Mouse (Mus musculus) hindbrain, embryonic 11.5 days (tissue): ENCODE data around the gene Dync2h1. TPM values are rescaled to one million over a fixed set of nuclear protein-coding genes. Genes with fewer than 3 reads are reported as not detected.

Experiments used
- ATAC-seq: fragments of 200-750 bp; cut with Nextera tagmentation; 2 replicates; pipeline ENCODE4 v1.8.0; 2017; ENCODE audit warnings: mild to moderate bottlenecking, moderate TSS enrichment, moderate library complexity; ENCODE audit not compliant: low FRiP score
- DNase-seq: peaks from one replicate; pipeline ENCODE4 v3.0.0-alpha.2; 2015; ENCODE audit warnings: low spot score
- H3K27ac ChIP-seq: fragments of 300-500 bp; sonication (generic); 2 replicates; pipeline ENCODE4 v1.5.1; 2014; ENCODE audit warnings: mild to moderate bottlenecking, low read depth, low read length
- H3K27me3 ChIP-seq: fragments of 300-500 bp; sonication (generic); 2 replicates; pipeline ENCODE4 v1.6.1; 2014; ENCODE audit warnings: mild to moderate bottlenecking, low read length, moderate library complexity, mixed read lengths; ENCODE audit not compliant: control insufficient read depth, insufficient read depth
- H3K36me3 ChIP-seq: fragments of 300-500 bp; sonication (generic); 2 replicates; pipeline ENCODE4 v1.6.1; 2014; ENCODE audit warnings: mild to moderate bottlenecking, low read length, moderate library complexity, mixed read lengths; ENCODE audit not compliant: control insufficient read depth, insufficient read depth
- H3K4me1 ChIP-seq: fragments of 300-500 bp; sonication (generic); replicated peaks from 2 replicates; pipeline ENCODE4 v1.6.1; 2014; ENCODE audit warnings: low read length, mixed read lengths; ENCODE audit not compliant: control insufficient read depth, insufficient read depth
- H3K4me2 ChIP-seq: fragments of 300-500 bp; sonication (generic); replicated peaks from 2 replicates; pipeline ENCODE4 v1.6.1; 2014; ENCODE audit warnings: mild to moderate bottlenecking, low read depth, low read length
- H3K4me3 ChIP-seq: fragments of 300-500 bp; sonication (generic); 2 replicates; pipeline ENCODE4 v1.5.1; 2014; ENCODE audit warnings: low read depth, low read length
- H3K9ac ChIP-seq: fragments of 300-500 bp; sonication (generic); 2 replicates; pipeline ENCODE4 v1.6.1; 2014; ENCODE audit warnings: low read depth, low read length
- H3K9me3 ChIP-seq: fragments of 300-500 bp; sonication (generic); 2 replicates; pipeline ENCODE4 v1.6.1; 2016; ENCODE audit warnings: low read length; ENCODE audit not compliant: control insufficient read depth
- WGBS: fragments of 180-500 bp; shearing (Covaris S2); extraction: QIAGEN DNeasy Blood & Tissue Kit; methylation state at CpG from one replicate; pipeline ENCODE4 v1.1.7; 2014; 5-methylcytosine and 5-hydroxymethylcytosine counted together
- polyA plus RNA-seq: library from polyadenylated mRNA; unstranded; fragments of >200 nt; fragmentation: Nextera tagmentation; extraction: Ambion mirVana; gene quantifications from 2 replicates; pipeline ENCODE4 v1.2.1, GENCODE M21; 2014

The Dync2h1 gene
- polyA plus RNA-seq, 1 experiment from 2014 or later: 29.2 TPM

GRCm38 (mm10) chr9:7070846-7071245, 113.4 kb downstream of the Dync2h1 start:
- H3K9ac ChIP-seq: no peak overlapping the region
- 92% methylated on average over 3 of the region's 3 CpGs for WGBS
- H3K4me2 ChIP-seq: no peak overlapping the region
- H3K4me3 ChIP-seq: no peak overlapping the region
- no peak overlapping the region for H3K27ac ChIP-seq
- no peaks in the 10 kb centered on the region for H3K9me3 ChIP-seq
- no peaks in the 10 kb centered on the region for H3K4me1 ChIP-seq
- no peaks in the 10 kb centered on the region for H3K36me3 ChIP-seq
- DNase-seq (no peak), ATAC-seq (no peak)
- no peaks in the 10 kb centered on the region for H3K27me3 ChIP-seq

GRCm38 (mm10) chr9:7050588-7050987, 133.7 kb downstream of the Dync2h1 start:
- ATAC-seq: no peak
- H3K36me3 ChIP-seq: no peaks in the 10 kb centered on the region
- no peaks in the 10 kb centered on the region for H3K9me3 ChIP-seq
- H3K4me2 ChIP-seq: no peak overlapping the region
- H3K4me1 ChIP-seq: no peaks in the 10 kb centered on the region
- no peaks in the 10 kb centered on the region for H3K27me3 ChIP-seq
- peak; percentile 62 for DNase-seq
- H3K4me3 ChIP-seq: no peak overlapping the region
- H3K9ac ChIP-seq: no peak overlapping the region
- 85% methylated on average over 3 of the region's 3 CpGs for WGBS
- H3K27ac ChIP-seq: no peak overlapping the region

GRCm38 (mm10) chr9:7042635-7043273, 141.5 kb downstream of the Dync2h1 start:
- Histone ChIP-seq H3K9me3 (no peaks in the 10 kb centered on the region), H3K4me3 (no peak overlapping the region), H3K27ac (no peak overlapping the region), H3K36me3 (no peaks in the 10 kb centered on the region), H3K9ac (no peak overlapping the region), H3K27me3 (no peaks in the 10 kb centered on the region), H3K4me1 (no peaks in the 10 kb centered on the region), H3K4me2 (no peak overlapping the region)
- 93% methylated on average over 5 of the region's 5 CpGs for WGBS
- DNase-seq (no peak), ATAC-seq (no peak)

GRCm38 (mm10) chr9:7041231-7041630, 143.0 kb downstream of the Dync2h1 start:
- Histone ChIP-seq H3K9ac (no peak overlapping the region), H3K36me3 (no peaks in the 10 kb centered on the region), H3K27me3 (no peaks in the 10 kb centered on the region), H3K9me3 (no peaks in the 10 kb centered on the region), H3K4me3 (no peak overlapping the region), H3K4me1 (no peaks in the 10 kb centered on the region), H3K4me2 (no peak overlapping the region), H3K27ac (no peak overlapping the region)
- DNase-seq (no peak), ATAC-seq (no peak)
- WGBS: 95% methylated on average over 5 of the region's 5 CpGs

GRCm38 (mm10) chr9:7032553-7032952, 151.7 kb downstream of the Dync2h1 start:
- Histone ChIP-seq H3K27ac (no peak overlapping the region), H3K9me3 (no peaks in the 10 kb centered on the region), H3K4me2 (no peak overlapping the region), H3K27me3 (no peaks in the 10 kb centered on the region), H3K36me3 (no peaks in the 10 kb centered on the region), H3K4me3 (no peak overlapping the region), H3K9ac (no peak overlapping the region), H3K4me1 (no peaks in the 10 kb centered on the region)
- 97% methylated on average over 2 of the region's 2 CpGs for WGBS
- DNase-seq (no peak), ATAC-seq (no peak)

GRCm38 (mm10) chr9:7015600-7015999, 168.6 kb downstream of the Dync2h1 start:
- ATAC-seq (no peak), DNase-seq (no peak)
- H3K4me3 ChIP-seq: no peak overlapping the region
- no peaks in the 10 kb centered on the region for H3K9me3 ChIP-seq
- no peak overlapping the region for H3K4me2 ChIP-seq
- H3K27me3 ChIP-seq: no peaks in the 10 kb centered on the region
- no peaks in the 10 kb centered on the region for H3K36me3 ChIP-seq
- no peak overlapping the region for H3K9ac ChIP-seq
- no peaks in the 10 kb centered on the region for H3K4me1 ChIP-seq
- no peak overlapping the region for H3K27ac ChIP-seq

- H3K4me2 ChIP-seq: no peak overlapping the region
- no peaks in the 10 kb centered on the region for H3K36me3 ChIP-seq
- no peaks in the 10 kb centered on the region for H3K9me3 ChIP-seq
- ATAC-seq (no peak), DNase-seq (no peak)
- WGBS: 96% methylated on average over 1 of the region's 1 CpGs
- no peak overlapping the region for H3K9ac ChIP-seq
- no peak overlapping the region for H3K4me3 ChIP-seq
- no peaks in the 10 kb centered on the region for H3K27me3 ChIP-seq
- H3K4me1 ChIP-seq: no peaks in the 10 kb centered on the region
- no peak overlapping the region for H3K27ac ChIP-seq
These were observed 169.5 kb downstream of the Dync2h1 start for GRCm38 (mm10) chr9:7014733-7015132.

GRCm38 (mm10) chr9:7009785-7010184, 174.5 kb downstream of the Dync2h1 start:
- H3K9ac ChIP-seq: no peak overlapping the region
- no peak overlapping the region for H3K4me2 ChIP-seq
- no peaks in the 10 kb centered on the region for H3K36me3 ChIP-seq
- 75% methylated on average over 3 of the region's 3 CpGs for WGBS
- H3K27ac ChIP-seq: no peak overlapping the region
- H3K4me3 ChIP-seq: no peak overlapping the region
- H3K4me1 ChIP-seq: no peaks in the 10 kb centered on the region
- DNase-seq (no peak), ATAC-seq (no peak)
- H3K9me3 ChIP-seq: no peaks in the 10 kb centered on the region
- no peaks in the 10 kb centered on the region for H3K27me3 ChIP-seq

GRCm38 (mm10) chr9:6994865-6995264, 189.4 kb downstream of the Dync2h1 start:
- no peaks in the 10 kb centered on the region for H3K36me3 ChIP-seq
- DNase-seq (no peak), ATAC-seq (no peak)
- no peaks in the 10 kb centered on the region for H3K9me3 ChIP-seq
- WGBS: 66% methylated on average over 2 of the region's 2 CpGs
- no peak overlapping the region for H3K9ac ChIP-seq
- no peaks in the 10 kb centered on the region for H3K4me1 ChIP-seq
- H3K27ac ChIP-seq: no peak overlapping the region
- no peak overlapping the region for H3K4me2 ChIP-seq
- no peak overlapping the region for H3K4me3 ChIP-seq
- H3K27me3 ChIP-seq: no peaks in the 10 kb centered on the region
